Mouse (Mus musculus): Measurements from ENCODE around the gene Pkn1.

Gene Pkn1

DNA sequence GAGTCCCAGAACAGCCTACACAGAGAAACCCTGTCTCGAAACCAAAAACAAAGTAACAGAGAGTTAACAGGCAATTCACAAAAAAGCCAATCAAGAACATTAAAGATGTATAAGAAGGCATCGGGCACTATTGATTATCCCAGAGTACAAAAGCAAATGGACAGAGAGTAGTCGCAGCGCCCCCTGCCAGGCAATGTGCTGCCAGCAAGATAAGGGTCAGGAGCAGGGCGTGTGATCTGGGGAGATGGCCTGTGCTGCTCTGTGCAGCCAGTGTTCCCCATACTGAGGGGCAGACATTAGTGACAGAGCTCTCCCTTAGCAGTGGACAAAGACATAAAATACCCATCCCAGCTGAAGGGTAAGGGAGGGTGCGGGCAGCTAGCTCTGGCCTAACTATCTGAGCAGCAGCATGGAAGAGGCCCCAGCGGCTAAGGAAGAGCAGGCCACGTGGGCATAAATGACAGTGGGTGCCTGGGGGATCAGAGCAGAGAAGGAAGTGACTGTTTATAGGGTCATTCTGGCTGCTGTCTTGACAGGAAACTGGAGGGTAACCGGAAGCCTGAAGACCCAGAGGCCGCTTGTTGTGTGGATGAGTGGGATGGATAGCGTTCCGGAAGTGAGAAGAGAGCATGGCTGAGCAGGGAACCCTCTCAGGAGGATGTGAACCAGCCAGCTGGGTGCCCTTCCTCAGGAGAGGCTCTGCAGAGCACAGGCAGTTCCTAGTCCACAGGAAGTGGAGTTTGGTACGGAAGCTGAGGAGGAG is 42.3 kb downstream of the Pkn1 start:
- in situ Hi-C loops (cut with MboI, MseI) = no loop called here

DNA sequence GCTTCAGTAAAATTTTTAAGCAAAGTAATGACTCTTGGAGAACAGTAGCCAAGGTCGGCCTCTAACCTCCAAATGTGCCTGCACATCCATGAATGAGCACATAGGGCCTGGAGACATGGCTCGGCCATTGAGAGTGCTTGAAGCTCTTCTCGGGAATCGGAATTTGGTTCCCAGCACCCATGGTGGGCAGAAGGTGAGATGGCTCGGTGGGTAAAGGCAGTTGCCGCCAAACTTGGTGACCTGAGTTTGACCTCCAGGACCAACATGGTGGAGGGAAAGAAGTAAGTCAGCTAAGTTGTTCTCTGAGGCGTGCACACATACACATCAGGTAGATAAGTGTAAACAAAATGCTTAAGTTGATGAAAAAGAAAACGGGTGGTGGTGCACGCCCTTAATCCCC is 42.9 kb downstream of the Pkn1 start:
- in situ Hi-C loops (cut with MboI, MseI) = no loop called here

DNA sequence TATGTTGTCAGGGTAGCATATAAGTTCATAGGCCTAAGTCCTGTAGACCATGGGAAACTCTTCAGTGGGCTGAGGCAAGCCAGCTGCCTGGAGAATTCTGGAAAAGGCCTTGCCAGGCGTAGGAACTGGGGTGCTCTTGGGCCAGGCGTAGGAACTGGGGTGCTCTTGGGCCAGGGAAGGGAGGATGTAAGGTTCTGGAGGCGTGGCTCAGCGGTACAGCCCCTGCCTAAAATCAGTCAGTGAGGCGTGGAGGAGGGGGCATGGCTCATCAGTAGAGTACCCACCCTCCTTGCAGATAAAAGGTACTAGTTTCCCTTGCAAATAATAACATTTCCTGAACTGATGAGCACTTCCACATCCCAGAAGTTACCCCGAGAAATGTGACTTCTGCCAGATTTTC is 44.3 kb downstream of the Pkn1 start:
- in situ Hi-C loops (cut with MboI, MseI) = no loop called here

DNA sequence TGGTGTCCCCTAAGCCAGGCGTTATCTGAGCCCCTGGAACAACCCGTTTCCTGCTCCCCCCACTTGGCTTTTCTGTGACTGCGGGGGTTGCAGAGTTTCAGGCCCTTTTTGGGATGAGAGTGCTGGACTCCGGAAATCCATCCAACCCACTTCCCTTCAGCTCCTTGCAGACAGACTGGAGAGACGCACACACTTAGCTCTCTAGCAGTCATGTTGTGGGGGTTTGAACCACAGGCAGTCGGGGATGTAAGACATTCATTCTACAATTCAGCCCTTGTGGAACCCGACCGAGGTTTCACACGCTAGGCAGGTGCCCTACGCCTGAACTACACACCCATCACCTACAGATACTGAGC is 45.3 kb downstream of the Pkn1 start:
- in situ Hi-C loops (cut with MboI, MseI) = no loop called here

DNA sequence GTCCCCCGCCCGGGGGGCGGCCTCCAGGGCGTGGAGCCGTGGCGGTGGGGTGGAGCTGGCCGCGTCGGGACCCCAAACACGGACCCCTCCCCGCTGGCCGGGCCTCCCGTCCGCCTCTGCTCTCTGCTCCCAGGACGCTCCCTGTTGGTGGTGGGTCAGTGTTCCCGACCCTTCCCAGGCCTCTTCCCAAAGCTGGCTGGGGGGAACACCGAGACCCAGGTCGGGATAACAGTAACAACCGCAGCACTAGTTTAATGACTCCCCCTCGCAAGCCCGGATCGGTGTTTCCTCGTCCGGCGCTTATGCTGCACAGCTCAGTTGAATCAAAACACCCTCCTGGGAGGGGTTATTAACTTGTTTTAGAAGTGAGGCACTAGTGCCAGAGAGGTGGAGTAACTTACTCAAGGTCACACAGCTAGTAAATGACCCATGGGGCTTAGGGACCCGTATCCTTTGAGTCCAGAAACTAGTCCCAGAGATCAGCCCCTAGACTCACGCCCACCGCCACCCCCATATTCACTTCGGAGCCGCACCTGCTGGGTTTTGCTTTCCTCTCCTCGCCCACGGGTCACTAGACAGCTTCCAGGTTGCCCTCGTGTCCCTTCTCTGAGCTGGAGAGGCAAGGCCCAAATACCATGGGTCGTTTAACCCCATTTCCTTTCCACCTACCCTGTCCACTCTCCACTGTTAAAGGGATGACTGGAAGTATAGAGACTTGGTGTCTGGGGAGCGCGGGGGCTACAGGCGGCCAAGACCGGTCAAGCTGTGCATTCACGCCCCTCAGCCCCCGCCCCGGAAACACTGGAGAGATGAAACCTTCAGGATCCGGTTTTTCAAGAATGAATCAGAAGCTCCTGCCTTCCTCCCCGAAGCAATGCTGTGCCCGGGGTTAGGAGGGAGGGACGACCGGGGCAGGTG is 46.0 kb downstream of the Pkn1 start:
- in situ Hi-C loops (cut with MboI, MseI) = no loop called here

DNA sequence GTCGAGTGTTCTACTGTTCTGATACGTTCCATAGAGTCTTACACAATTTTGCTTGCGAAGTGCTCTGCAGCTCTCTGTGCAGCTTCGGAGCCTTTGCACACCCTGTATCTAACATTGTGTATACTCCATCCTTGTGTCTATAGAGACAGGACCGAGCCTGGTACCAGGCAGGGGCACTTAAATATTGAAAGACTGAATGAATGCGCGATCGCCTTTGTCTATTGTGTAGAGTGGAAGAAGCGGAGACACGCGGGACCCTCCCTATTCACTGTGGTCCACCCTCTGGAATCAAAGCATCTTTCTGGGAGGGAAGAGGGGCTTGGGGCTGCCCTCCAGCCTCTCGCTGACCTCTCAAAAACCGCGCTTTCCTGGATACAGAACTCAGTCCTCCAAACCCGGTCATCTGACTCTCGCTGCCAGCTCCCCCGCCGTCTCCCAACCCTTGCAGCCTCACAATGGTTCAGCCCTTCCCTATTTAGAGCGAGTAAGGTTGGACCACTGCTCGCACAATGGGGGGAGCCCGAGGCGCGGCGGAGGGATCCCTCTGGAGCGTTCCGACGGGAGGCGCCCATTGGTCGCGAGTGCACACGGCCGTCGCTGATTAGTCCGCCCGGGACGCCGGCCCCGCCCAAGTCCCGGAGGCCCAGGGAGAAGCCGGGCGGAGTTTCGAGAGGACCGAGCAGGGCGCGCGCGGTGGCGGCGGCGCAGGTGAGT is 46.8 kb downstream of the Pkn1 start, which contains the start of gene Gipc1:
Gipc1 (plus strand) TSS at position 648 of the 714 bp plus-strand sequence.
- in situ Hi-C loops (cut with MboI, MseI) = no loop called here

DNA sequence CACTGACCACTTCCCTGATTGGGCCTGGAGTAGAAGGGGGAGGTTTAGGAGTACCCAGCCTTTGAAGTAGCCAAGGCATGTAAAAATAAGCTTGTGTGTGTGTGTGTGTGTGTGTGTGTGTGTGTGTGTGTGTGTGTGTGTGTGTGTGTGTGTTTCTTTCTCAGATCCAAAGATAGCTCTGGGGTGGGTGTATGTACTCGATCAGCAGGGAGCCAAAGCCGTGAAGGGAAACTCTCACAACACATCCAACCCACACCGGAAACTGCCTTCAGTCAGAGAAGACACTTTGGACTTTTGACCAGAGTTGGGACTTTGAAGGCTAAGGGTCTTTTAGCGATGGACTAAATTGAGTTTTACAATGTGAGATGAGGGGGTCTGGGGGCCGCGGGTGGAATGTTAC is 49.3 kb downstream of the Pkn1 start:
- in situ Hi-C loops (cut with MboI, MseI) = no loop called here

DNA sequence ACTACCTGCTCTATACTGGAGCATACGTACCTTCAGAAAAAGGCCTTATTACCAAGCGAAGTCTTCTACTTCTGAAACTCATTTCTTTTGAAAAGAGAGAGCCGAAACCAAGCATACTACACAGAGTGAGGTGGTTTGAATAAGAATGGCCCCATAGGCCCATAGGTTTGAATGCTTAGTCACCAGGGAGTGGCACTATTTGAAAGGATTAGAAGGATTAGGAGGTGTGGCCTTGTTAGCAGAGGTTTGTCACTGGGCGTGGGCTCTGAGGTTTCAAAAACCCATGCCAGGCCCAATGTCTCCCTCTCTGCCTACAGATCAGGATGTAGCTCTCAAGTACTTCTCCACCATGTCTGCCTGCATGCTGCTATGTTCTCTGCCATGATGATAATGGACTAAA is 50.9 kb downstream of the Pkn1 start:
- in situ Hi-C loops (cut with MboI, MseI) = no loop called here

DNA sequence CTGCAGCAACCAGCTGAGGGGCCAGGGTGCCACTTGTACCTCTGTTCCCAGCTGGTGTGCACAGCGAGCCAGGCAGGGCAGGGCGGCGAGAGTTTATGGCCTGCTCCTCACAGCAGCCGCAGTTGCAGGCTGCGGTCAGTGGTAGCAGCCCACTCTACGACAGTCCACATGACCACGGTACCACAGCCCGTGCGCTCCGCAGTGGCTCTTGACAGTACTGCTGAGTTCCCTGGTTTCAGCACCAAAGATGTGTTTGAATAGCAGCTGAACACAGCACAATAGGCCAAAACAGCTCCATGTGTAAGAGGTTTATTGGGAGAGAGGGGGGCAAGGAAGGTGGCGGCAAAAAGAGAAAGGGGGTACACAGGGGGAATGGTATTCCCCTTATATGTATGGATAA is 51.5 kb downstream of the Pkn1 start:
- in situ Hi-C loops (cut with MboI, MseI) = no loop called here

DNA sequence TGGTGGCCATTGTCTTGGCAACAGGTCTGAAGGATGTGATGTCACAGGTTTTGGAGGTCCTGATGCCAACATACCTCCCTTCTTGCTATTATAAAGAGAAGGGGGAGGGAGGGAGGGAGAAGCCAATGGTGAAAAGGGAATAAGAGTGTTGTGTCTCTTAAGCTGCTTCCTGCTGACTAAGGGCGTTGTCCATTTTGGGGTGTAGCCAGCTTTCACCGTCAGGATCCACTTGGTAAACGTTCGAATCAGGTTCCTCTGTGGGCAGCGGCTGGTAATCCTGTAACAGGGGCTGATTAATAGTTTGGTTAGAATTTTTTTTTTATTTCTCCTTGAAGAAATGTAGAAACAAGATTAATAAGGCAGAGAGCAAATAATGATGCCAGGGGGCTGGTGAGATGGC is 59.3 kb downstream of the Pkn1 start:
- in situ Hi-C loops (cut with MboI, MseI) = no loop called here

DNA sequence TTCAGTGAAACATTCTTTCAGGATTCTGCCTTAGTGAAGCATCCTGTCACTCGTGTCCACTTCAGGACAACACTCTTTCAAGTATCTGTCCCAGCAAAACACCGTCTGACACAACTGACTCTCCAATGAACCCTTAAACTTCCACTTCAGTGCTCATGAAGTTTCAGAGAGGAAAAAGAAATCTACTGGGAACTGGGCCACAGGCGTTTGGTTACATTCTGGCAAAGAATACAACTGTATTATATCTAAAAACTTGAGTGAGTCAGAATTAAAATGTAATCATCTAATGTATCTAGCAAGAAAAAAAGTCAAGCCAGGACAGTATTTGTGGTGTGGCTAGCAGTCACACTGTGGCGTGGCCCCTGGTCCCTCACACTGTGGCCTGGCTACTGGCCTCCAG is 60.1 kb downstream of the Pkn1 start:
- in situ Hi-C loops (cut with MboI, MseI) = no loop called here

DNA sequence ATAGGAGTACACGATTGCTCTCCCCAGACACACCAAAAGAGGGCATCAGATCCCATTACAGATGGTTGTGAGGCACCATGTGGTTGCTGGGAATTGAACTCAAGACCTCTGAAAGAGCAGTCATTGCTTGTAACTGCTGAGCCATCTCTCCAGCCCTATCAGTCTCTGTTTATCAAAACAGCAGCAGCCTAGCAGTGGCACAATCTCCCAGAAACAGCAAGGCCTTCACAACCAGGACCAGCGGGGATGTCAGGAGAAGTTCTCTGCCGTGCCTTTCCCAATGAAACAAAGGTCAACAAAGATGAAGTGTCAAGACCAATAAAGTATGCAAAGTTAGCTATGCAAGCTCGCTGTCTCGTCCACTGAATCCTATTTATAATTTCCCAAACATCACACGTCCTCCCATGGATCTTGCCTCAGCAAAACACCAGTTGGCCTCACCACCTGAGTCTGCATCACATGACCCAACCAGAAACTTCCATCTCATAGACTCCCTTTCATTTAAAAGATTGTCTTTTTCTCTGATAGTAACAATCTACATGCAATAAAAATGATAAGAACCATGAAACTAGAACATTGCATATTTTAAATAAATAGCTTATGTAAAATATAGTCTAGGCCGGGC is 66.8 kb downstream of the Pkn1 start:
- in situ Hi-C loops (cut with MboI, MseI) = no loop called here

DNA sequence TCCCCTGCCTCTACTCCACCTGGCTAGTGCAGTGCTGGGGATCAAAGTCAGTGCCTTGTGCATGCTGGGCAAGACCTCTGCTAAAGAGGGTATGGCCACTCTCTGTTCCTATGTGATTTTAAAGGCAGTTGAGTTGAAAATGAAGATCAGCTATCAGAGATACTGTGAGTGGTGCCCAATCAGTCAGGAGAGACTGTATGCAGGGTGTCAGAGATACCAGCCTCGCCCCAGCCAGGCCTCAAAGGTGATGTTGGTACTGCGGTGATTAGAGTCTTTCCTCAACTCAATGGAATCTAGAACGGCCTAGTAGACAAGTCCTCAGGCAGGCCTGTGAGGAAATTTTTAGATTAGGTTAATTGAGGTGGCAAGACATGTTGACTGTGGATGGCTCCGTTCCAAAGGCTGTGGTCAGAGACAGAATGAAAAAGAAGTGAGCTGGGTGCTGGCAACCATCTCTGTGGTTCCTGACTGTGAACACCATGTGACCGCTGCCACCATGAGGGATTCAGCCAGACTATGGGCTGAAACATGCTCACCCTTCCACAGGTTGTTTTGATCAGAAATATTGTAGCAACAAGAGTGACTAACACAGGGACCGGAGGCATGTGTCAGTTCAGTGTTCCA is 73.2 kb downstream of the Pkn1 start:
- in situ Hi-C loops (cut with MboI, MseI) = no loop called here

DNA sequence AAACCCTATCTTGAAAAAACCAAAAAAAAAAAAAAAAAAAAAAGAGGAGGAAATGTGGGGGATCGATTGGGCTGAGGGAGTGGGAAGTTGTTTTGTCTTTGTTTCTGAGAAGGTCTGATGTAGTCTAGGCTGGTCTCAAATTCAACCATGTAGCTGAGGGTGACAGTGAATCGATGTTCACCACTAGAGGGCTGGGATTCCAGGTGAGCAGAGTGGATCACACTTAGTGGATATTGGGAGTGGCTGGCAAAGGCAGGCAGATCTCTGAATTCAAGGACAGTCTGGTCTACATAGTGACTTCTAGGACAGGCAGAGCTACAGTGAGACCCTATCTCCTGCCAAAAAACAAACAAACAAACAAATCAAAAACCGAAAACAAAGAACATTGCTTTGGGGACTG is 74.2 kb downstream of the Pkn1 start:
- in situ Hi-C loops (cut with MboI, MseI) = no loop called here

DNA sequence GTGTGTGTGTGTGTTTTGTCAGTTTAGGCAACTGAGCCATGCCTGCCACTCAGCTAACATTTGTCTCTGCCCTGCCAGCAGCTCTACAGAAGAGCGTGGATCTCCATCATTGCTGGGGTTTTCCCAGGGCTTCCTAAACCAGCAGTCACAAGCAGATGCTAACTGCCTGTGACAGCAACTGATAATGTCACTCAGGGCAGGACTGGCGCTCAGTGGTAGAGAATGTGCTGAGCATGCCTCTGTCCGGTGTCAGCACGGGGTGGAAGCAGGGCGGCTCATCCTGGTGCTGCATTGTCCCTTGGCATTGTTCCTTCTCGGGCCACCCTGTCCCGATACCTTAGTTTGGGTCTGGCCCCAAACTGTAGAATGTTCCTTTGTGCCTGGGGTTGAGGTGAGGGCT is 75.4 kb downstream of the Pkn1 start:
- in situ Hi-C loops (cut with MboI, MseI) = no loop called here

DNA sequence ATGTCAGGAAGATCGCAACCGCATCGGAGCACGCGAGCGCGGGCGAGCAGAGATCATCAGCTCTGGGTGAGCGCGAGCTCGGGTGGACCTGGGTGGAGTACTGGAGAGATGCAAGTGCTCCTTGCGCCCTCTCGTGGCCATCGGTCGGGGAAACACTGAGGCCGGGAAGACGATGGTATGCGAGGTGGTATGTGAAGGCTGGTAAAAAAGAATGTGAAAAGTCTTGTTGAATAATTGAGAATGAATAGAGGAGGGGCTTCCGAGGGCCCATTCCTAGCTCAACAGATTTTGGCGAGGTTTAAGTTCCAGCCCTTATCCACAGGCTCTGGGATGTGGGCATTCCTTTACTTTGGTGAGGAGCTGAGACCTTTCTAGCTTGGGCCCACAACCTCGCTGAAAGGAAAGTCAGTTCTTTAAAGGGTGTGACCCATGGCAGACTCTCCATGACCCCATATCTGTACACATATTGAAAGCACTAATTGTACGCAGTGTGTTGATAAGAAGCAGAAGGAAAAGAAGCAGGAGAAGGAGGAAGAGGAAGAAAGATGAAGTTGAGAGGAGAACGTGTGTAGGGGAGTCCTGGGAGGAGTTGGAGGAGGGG is 76.5 kb downstream of the Pkn1 start:
- in situ Hi-C loops (cut with MboI, MseI) = no loop called here

DNA sequence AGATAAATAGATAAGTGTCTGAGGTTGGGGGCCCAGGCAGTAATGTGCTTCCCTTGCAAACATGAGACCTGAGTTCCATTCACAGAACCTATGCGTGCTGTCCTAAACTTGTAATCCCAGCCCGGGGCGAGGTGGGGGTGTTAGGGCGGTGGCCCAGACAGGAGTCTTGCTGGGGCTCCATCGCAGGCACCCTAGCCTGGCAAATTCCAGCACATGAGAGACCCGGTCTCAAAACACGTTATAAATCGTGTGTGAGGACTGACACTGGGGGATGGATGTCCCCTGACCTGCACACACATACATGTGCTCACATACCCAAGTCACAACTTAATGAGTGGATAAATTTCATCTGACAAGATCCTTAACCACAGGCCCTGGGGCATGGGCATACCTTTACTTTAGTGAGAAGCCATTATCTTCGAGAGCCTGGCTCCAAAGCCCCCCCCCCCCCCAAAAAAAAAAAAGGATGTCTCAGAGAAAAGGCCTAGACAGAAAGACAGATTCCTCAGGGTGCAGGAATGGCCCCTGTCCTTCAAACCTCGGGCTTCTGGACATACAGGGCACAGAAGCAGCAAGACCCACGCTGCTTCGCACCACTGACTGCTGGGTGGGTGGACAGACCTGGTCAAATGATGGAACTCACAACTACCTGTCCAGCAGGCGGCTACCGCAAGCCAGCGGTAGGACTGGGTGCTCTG is 77.1 kb downstream of the Pkn1 start:
- in situ Hi-C loops (cut with MboI, MseI) = no loop called here

DNA sequence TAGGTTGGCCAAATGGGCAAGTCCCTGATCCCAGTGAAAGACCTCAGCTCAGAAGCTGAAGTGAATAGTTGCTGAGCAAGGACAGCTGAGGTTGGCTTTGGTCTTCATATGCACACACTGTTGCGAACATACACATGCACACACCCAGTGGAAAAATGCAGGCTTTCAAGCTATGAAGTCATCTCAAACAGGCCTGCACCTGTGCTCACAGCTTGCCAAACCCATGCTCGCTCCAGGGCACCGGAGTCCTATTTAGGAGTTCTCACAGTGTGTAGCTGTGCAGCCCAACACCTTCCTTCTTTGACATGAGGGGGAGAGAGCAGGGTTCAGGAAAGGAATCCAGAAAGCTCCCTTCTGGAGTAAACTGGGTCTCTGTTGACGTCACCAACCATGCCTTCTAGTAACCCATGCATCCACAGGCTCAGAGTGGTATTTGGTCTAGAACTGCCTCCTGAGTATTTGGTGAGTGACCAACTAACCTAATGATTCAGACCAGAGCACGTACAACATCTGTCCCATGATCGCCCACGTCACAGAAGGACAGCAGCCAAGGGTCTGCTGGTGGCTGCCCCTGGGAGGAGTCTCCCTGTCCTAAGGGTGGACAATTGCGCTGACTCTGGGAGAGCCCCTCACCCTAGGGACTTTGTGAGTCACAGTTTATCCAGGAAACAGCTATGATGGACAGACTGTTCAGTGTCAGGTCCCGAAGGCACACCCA is 79.3 kb downstream of the Pkn1 start:
- in situ Hi-C loops (cut with MboI, MseI) = no loop called here

DNA sequence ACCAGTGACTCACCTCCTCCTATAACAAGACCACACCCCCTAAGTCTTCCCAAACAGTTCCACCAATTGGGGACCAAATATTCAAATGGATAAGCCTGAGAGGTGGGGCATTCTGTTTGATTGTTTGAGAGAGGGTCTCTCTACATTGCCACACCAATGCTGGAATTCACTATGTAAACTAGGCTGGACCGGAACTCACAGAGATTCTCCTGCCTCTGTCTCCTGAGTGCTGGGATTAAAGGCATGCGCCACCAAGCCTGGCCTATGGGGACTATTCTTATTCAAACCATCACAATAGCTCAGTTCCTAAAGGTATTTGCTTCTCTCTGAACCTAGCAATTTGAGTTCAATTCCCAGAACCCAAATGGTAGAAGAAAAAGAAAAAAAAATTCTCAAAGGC is 80.4 kb downstream of the Pkn1 start:
- in situ Hi-C loops (cut with MboI, MseI) = no loop called here

DNA sequence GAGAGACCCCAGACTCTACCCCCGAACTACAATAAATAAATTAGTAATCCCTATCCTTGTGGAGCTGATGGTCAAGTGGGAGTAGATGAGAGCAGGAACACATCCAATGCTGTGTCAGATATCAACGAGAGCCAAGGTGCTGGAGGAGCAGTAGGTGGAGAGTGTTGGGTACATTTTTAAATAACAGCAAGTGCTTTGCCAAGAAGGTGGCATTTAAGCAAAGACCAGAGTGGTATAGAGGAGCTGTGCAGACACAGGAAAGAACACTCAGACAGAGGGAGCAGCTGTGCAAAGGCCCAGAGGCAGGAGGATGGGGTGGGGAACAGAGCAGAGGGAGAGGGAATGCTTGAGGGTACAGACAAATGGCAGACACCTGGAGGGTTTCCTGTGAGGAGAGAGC is 81.9 kb downstream of the Pkn1 start:
- in situ Hi-C loops (cut with MboI, MseI) = no loop called here
